ENCODE assay signal across 8 mouse cellular contexts in genomic region chr4:43558631-43559356, GRCm38 (mm10). TPM values are rescaled to one million over a fixed set of nuclear protein-coding genes. Genes with fewer than 3 reads are reported as not detected.
DNase-seq lines count a peak whose midpoint lies in the region; ATAC-seq and TF ChIP-seq lines count a peak whose summit lies in the region.

No protein-coding gene starts in this region.

- DNase-seq in adrenal gland, adult (ENCODE audit: inconsistent age in 2 of 2, low spot score in 1 of 2): peak; percentile 87 to 94
- DNase-seq in hindbrain, embryonic 11.5 days (ENCODE audit: low spot score): peak; percentile 61
- peak; percentile 78 for DNase-seq in thymus, adult 2 months
- DNase-seq in left cerebral cortex, adult 18-20 months (ENCODE audit: low spot score in 2 of 2): no peak

- H3K4me1 ChIP-seq in ES-Bruce4 (ENCODE audit: control insufficient read depth, insufficient read depth, low read length): peaks cover 12% of the 10 kb centered on the region
- H3K4me1 ChIP-seq in forebrain, embryonic 12.5 days: peaks cover 53% of the 10 kb centered on the region
- peaks cover 24% of the 10 kb centered on the region for H3K4me1 ChIP-seq in hindbrain, embryonic 11.5 days (replicated peaks; ENCODE audit: control insufficient read depth, insufficient read depth, low read length)
- H3K4me1 ChIP-seq in limb, embryonic 13.5 days: peaks cover 53% of the 10 kb centered on the region
- peaks cover 55% of the 10 kb centered on the region for H3K4me1 ChIP-seq in midbrain, embryonic 13.5 days (replicated peaks)
- H3K4me1 ChIP-seq in thymus, adult 2 months (replicated peaks; ENCODE audit: control insufficient read depth, insufficient read depth, low read length): peaks cover 38% of the 10 kb centered on the region

- peak; percentile 37; the same call in 1 of the 2 replicates for TF ChIP-seq EP300 in ES-Bruce4 (IDR thresholded peaks at IDR 0.05; ENCODE audit: insufficient read depth, low read depth, low read length)

- H3K36me3 ChIP-seq in ES-Bruce4 (ENCODE audit: control insufficient read depth, insufficient read depth, low read length, poor library complexity, severe bottlenecking): peaks cover 22% of the 10 kb centered on the region
- H3K36me3 ChIP-seq in forebrain, embryonic 12.5 days (replicated peaks): peaks cover 35% of the 10 kb centered on the region
- peaks cover 7% of the 10 kb centered on the region; the same call in 1 of the 2 replicates for H3K36me3 ChIP-seq in hindbrain, embryonic 11.5 days (ENCODE audit: control insufficient read depth, insufficient read depth, low read length)
- peaks cover 36% of the 10 kb centered on the region for H3K36me3 ChIP-seq in limb, embryonic 13.5 days
- peaks cover 33% of the 10 kb centered on the region for H3K36me3 ChIP-seq in midbrain, embryonic 13.5 days
- H3K36me3 ChIP-seq in thymus, adult 2 months (ENCODE audit: control insufficient read depth, insufficient read depth, low read length): peaks cover 27% of the 10 kb centered on the region

- peak overlapping the region; percentile 49 for H3K4me3 ChIP-seq in ES-Bruce4 (ENCODE audit: low read depth, low read length)
- 0 out of 2 replicates have a peak overlapping the region, but pooled peaks have one; percentile 4 for H3K4me3 ChIP-seq in forebrain, embryonic 12.5 days (replicated peaks)
- H3K4me3 ChIP-seq in hindbrain, embryonic 11.5 days (ENCODE audit: low read depth, low read length): peak overlapping the region; percentile 8; the same call in 1 of the 2 replicates
- peak overlapping the region; percentile 28 for H3K4me3 ChIP-seq in limb, embryonic 13.5 days
- H3K4me3 ChIP-seq in midbrain, embryonic 13.5 days (replicated peaks): no peak overlapping the region
- peak overlapping the region; percentile 15 for H3K4me3 ChIP-seq in thymus, adult 2 months (ENCODE audit: control insufficient read depth, insufficient read depth, low read length)

- no peak for TF ChIP-seq POLR2A in ES-Bruce4 (IDR thresholded peaks at IDR 0.05; ENCODE audit: insufficient read depth, low read length)
- no peak for TF ChIP-seq POLR2A in thymus, adult 2 months (IDR thresholded peaks at IDR 0.05; ENCODE audit: control insufficient read depth, extremely low read depth, insufficient read depth, low read length, poor library complexity)

- peak overlapping the region; percentile 22 for H3K4me2 ChIP-seq in forebrain, embryonic 12.5 days
- H3K4me2 ChIP-seq in hindbrain, embryonic 11.5 days (replicated peaks; ENCODE audit: low read depth, low read length): peak overlapping the region; percentile 27
- peak overlapping the region; percentile 91 for H3K4me2 ChIP-seq in limb, embryonic 13.5 days (replicated peaks)
- H3K4me2 ChIP-seq in midbrain, embryonic 13.5 days (replicated peaks): peak overlapping the region; percentile 22; the same call in 1 of the 2 replicates

- peak overlapping the region; percentile 6; the same call in 1 of the 2 replicates for H3K9ac ChIP-seq in ES-Bruce4 (ENCODE audit: low read depth, poor library complexity, severe bottlenecking)
- peak overlapping the region; percentile 38 for H3K9ac ChIP-seq in forebrain, embryonic 12.5 days
- H3K9ac ChIP-seq in hindbrain, embryonic 11.5 days (ENCODE audit: low read depth, low read length): 0 out of 2 replicates have a peak overlapping the region, but pooled peaks have one; percentile 4
- peak overlapping the region; percentile 65 for H3K9ac ChIP-seq in limb, embryonic 13.5 days
- peak overlapping the region; percentile 53 for H3K9ac ChIP-seq in midbrain, embryonic 13.5 days (replicated peaks)

- 40% methylated on average over 13 of the region's 13 CpGs for WGBS in forebrain, embryonic 12.5 days
- 20% methylated on average over 13 of the region's 13 CpGs for WGBS in hindbrain, embryonic 11.5 days
- 23% methylated on average over 13 of the region's 13 CpGs for WGBS in limb, embryonic 13.5 days
- WGBS in midbrain, embryonic 13.5 days: 40% methylated on average over 13 of the region's 13 CpGs
- WGBS in thymus, adult 2 months: 7% methylated on average over 13 of the region's 13 CpGs

- peak overlapping the region; percentile 83 for H3K27ac ChIP-seq in ES-Bruce4 (ENCODE audit: insufficient read depth, low read length)
- peak overlapping the region; percentile 56; the same call in 1 of the 2 replicates for H3K27ac ChIP-seq in forebrain, embryonic 12.5 days
- peak overlapping the region; percentile 53; the same call in 1 of the 2 replicates for H3K27ac ChIP-seq in hindbrain, embryonic 11.5 days (ENCODE audit: low read depth, low read length)
- H3K27ac ChIP-seq in limb, embryonic 13.5 days: peak overlapping the region; percentile 81
- H3K27ac ChIP-seq in midbrain, embryonic 13.5 days: peak overlapping the region; percentile 49; the same call in 1 of the 2 replicates
- no peak overlapping the region for H3K27ac ChIP-seq in thymus, adult 2 months (ENCODE audit: control insufficient read depth, insufficient read depth, low read length)

- no peaks in the 10 kb centered on the region for H3K27me3 ChIP-seq in ES-Bruce4 (ENCODE audit: control insufficient read depth, insufficient read depth, low read length, poor library complexity, severe bottlenecking)
- H3K27me3 ChIP-seq in forebrain, embryonic 12.5 days: no peaks in the 10 kb centered on the region
- no peaks in the 10 kb centered on the region for H3K27me3 ChIP-seq in hindbrain, embryonic 11.5 days (ENCODE audit: control insufficient read depth, insufficient read depth, low read length)
- H3K27me3 ChIP-seq in limb, embryonic 13.5 days: no peaks in the 10 kb centered on the region
- no peaks in the 10 kb centered on the region for H3K27me3 ChIP-seq in midbrain, embryonic 13.5 days
- no peaks in the 10 kb centered on the region for H3K27me3 ChIP-seq in thymus, adult 2 months (ENCODE audit: control insufficient read depth, insufficient read depth, low read length)

- TF ChIP-seq CTCF in ES-Bruce4 (IDR thresholded peaks at IDR 0.05; ENCODE audit: low read depth, low read length): no peak
- TF ChIP-seq CTCF in thymus, adult 2 months (IDR thresholded peaks at IDR 0.05; ENCODE audit: borderline replicate concordance, control insufficient read depth, extremely low read depth, insufficient read depth, low read length, poor library complexity): no peak

- H3K9me3 ChIP-seq in ES-Bruce4 (replicated peaks; ENCODE audit: control insufficient read depth, insufficient read depth, low read length, poor library complexity, severe bottlenecking): no peaks in the 10 kb centered on the region
- H3K9me3 ChIP-seq in forebrain, embryonic 12.5 days: no peaks in the 10 kb centered on the region
- no peaks in the 10 kb centered on the region for H3K9me3 ChIP-seq in hindbrain, embryonic 11.5 days (ENCODE audit: control insufficient read depth, low read length)
- no peaks in the 10 kb centered on the region for H3K9me3 ChIP-seq in limb, embryonic 13.5 days
- no peaks in the 10 kb centered on the region for H3K9me3 ChIP-seq in midbrain, embryonic 13.5 days

- ATAC-seq in forebrain, embryonic 12.5 days (ENCODE audit: low FRiP score): no peak
- ATAC-seq in hindbrain, embryonic 11.5 days (ENCODE audit: low FRiP score): no peak
- ATAC-seq in limb, embryonic 13.5 days (ENCODE audit: low FRiP score, low read depth): no peak
- ATAC-seq in midbrain, embryonic 13.5 days: no peak

RNA-seq across cellular contexts. Expression of gene Creb3, which starts 3.3 kb away (rescaled TPM):
- polyA plus RNA-seq in ES-Bruce4 (2011; ENCODE audit: insufficient read depth, insufficient read length, low read depth, missing spikeins): 24.0 and 24.4 TPM in 2 replicates
- 45.3 and 46.2 TPM in 2 replicates for polyA plus RNA-seq in forebrain, embryonic 12.5 days (2016; fragmentation: Nextera tagmentation; extraction: Ambion mirVana)
- polyA plus RNA-seq in hindbrain, embryonic 11.5 days (2014; fragmentation: Nextera tagmentation; extraction: Ambion mirVana): 60.3 and 64.7 TPM in 2 replicates
- polyA plus RNA-seq in limb, embryonic 13.5 days (2015; fragmentation: Nextera tagmentation; extraction: Ambion mirVana): 58.7 and 60.0 TPM in 2 replicates
- 72.6 and 80.4 TPM in 2 replicates for polyA plus RNA-seq in midbrain, embryonic 13.5 days (2015; fragmentation: Nextera tagmentation; extraction: Ambion mirVana)
- 64.6 and 80.2 TPM in 2 replicates for polyA plus RNA-seq in thymus, adult 2 months (2012; rRNA removed)
- total RNA-seq in left cerebral cortex, adult 18-20 months (2021): 10 to 100 TPM; 78.1 to 80.9 TPM

RNA-seq across cellular contexts. Expression of gene Tln1, which starts 3.7 kb away (rescaled TPM):
- polyA plus RNA-seq in ES-Bruce4 (2011; ENCODE audit: insufficient read depth, insufficient read length, low read depth, missing spikeins): 92.5 and 97.2 TPM in 2 replicates
- polyA plus RNA-seq in forebrain, embryonic 12.5 days (2016; fragmentation: Nextera tagmentation; extraction: Ambion mirVana): 54.5 and 55.9 TPM in 2 replicates
- polyA plus RNA-seq in hindbrain, embryonic 11.5 days (2014; fragmentation: Nextera tagmentation; extraction: Ambion mirVana): 49.7 and 60.4 TPM in 2 replicates
- 60.4 and 63.6 TPM in 2 replicates for polyA plus RNA-seq in limb, embryonic 13.5 days (2015; fragmentation: Nextera tagmentation; extraction: Ambion mirVana)
- 59.8 and 67.0 TPM in 2 replicates for polyA plus RNA-seq in midbrain, embryonic 13.5 days (2015; fragmentation: Nextera tagmentation; extraction: Ambion mirVana)
- 225 and 254 TPM in 2 replicates for polyA plus RNA-seq in thymus, adult 2 months (2012; rRNA removed)
- total RNA-seq in left cerebral cortex, adult 18-20 months (2021): 10 to 100 TPM; 51.7 to 51.8 TPM

RNA-seq across cellular contexts. Expression of gene Rgp1, which starts 19.7 kb away (rescaled TPM):
- 27.9 and 30.9 TPM in 2 replicates for polyA plus RNA-seq in ES-Bruce4 (2011; ENCODE audit: insufficient read depth, insufficient read length, low read depth, missing spikeins)
- polyA plus RNA-seq in forebrain, embryonic 12.5 days (2016; fragmentation: Nextera tagmentation; extraction: Ambion mirVana): 29.9 and 30.9 TPM in 2 replicates
- 26.5 and 41.1 TPM in 2 replicates for polyA plus RNA-seq in hindbrain, embryonic 11.5 days (2014; fragmentation: Nextera tagmentation; extraction: Ambion mirVana)
- 35.0 and 38.5 TPM in 2 replicates for polyA plus RNA-seq in limb, embryonic 13.5 days (2015; fragmentation: Nextera tagmentation; extraction: Ambion mirVana)
- polyA plus RNA-seq in midbrain, embryonic 13.5 days (2015; fragmentation: Nextera tagmentation; extraction: Ambion mirVana): 24.5 and 26.1 TPM in 2 replicates
- polyA plus RNA-seq in thymus, adult 2 months (2012; rRNA removed): 99.6 and 114 TPM in 2 replicates
- 10 to 100 TPM; 44.8 to 50.1 TPM for total RNA-seq in left cerebral cortex, adult 18-20 months (2021)

RNA-seq across cellular contexts. Expression of gene Gba2, which starts 19.9 kb away (rescaled TPM):
- polyA plus RNA-seq in ES-Bruce4 (2011; ENCODE audit: insufficient read depth, insufficient read length, low read depth, missing spikeins): 6.6 and 8.9 TPM in 2 replicates
- polyA plus RNA-seq in forebrain, embryonic 12.5 days (2016; fragmentation: Nextera tagmentation; extraction: Ambion mirVana): 43.7 and 48.2 TPM in 2 replicates
- polyA plus RNA-seq in hindbrain, embryonic 11.5 days (2014; fragmentation: Nextera tagmentation; extraction: Ambion mirVana): 25.4 and 27.4 TPM in 2 replicates
- 26.9 and 27.0 TPM in 2 replicates for polyA plus RNA-seq in limb, embryonic 13.5 days (2015; fragmentation: Nextera tagmentation; extraction: Ambion mirVana)
- 53.8 and 58.4 TPM in 2 replicates for polyA plus RNA-seq in midbrain, embryonic 13.5 days (2015; fragmentation: Nextera tagmentation; extraction: Ambion mirVana)
- 85.4 and 87.0 TPM in 2 replicates for polyA plus RNA-seq in thymus, adult 2 months (2012; rRNA removed)
- 10 to 100 TPM; 62.1 to 64.2 TPM for total RNA-seq in left cerebral cortex, adult 18-20 months (2021)

RNA-seq across cellular contexts. Expression of gene Msmp, which starts 25.5 kb away (rescaled TPM):
- not detected in 2 replicates for polyA plus RNA-seq in ES-Bruce4 (2011; ENCODE audit: insufficient read depth, insufficient read length, low read depth, missing spikeins)
- polyA plus RNA-seq in forebrain, embryonic 12.5 days (2016; fragmentation: Nextera tagmentation; extraction: Ambion mirVana): 0.89 and 3.5 TPM in 2 replicates
- 0.56 and 1.1 TPM in 2 replicates for polyA plus RNA-seq in hindbrain, embryonic 11.5 days (2014; fragmentation: Nextera tagmentation; extraction: Ambion mirVana)
- polyA plus RNA-seq in limb, embryonic 13.5 days (2015; fragmentation: Nextera tagmentation; extraction: Ambion mirVana): 1.4 and 2.2 TPM in 2 replicates
- 0.77 and 2.1 TPM in 2 replicates for polyA plus RNA-seq in midbrain, embryonic 13.5 days (2015; fragmentation: Nextera tagmentation; extraction: Ambion mirVana)
- not detected in 2 replicates for polyA plus RNA-seq in thymus, adult 2 months (2012; rRNA removed)
- total RNA-seq in left cerebral cortex, adult 18-20 months (2021): not detected

Comparison
In these comparisons a context has a peak if more than half of its experiments do, and no peak if none do; other contexts are left out.
1. H3K9ac ChIP-seq: peak in every context shown above with its lines; median percentile 65 in limb, embryonic 13.5 days; 53 in midbrain, embryonic 13.5 days; 38 in forebrain, embryonic 12.5 days; 6 in ES-Bruce4; 4 in hindbrain, embryonic 11.5 days.
2. DNase-seq: peak in adrenal gland, adult (2 of 2), hindbrain, embryonic 11.5 days (single experiment) and thymus, adult 2 months (single experiment); none in left cerebral cortex, adult 18-20 months (0 of 2).
3. H3K4me2 ChIP-seq: peak in every context shown above with its lines; median percentile 91 in limb, embryonic 13.5 days; 27 in hindbrain, embryonic 11.5 days; 22 in forebrain, embryonic 12.5 days; 22 in midbrain, embryonic 13.5 days.